Mouse (Mus musculus): ENCODE measurements around the gene Ptgs1.

GRCm38 (mm10) chr2:36222168-36222848 lies 7.9 kb upstream of the Ptgs1 start:
- TF ChIP-seq CTCF (IDR thresholded peaks at IDR 0.05; ENCODE audit: borderline replicate concordance, insufficient read depth, low read depth, low read length) (no peak), POLR2A (IDR thresholded peaks at IDR 0.05; ENCODE audit: borderline replicate concordance, insufficient read depth, low read length) (no peak)
